Mouse (Mus musculus) ES-Bruce4 (cell line): ENCODE measurements around the gene Ntrk3. TPM values are rescaled to one million over a fixed set of nuclear protein-coding genes. Genes with fewer than 3 reads are reported as not detected.

Source experiments
- H3K27ac ChIP-seq: 2 replicates; pipeline ENCODE4 v1.5.1; 2012; ENCODE audit warnings: low read length, inconsistent platforms; ENCODE audit not compliant: insufficient read depth
- H3K27me3 ChIP-seq: 2 replicates; pipeline ENCODE4 v1.6.1; 2012; ENCODE audit warnings: mild to moderate bottlenecking, low read length, inconsistent platforms; ENCODE audit not compliant: control insufficient read depth, poor library complexity, insufficient read depth, severe bottlenecking
- H3K36me3 ChIP-seq: 2 replicates; pipeline ENCODE4 v1.6.1; 2012; ENCODE audit warnings: inconsistent platforms, mild to moderate bottlenecking, low read length, moderate library complexity; ENCODE audit not compliant: control insufficient read depth, poor library complexity, insufficient read depth, severe bottlenecking
- H3K4me1 ChIP-seq: one replicate; pipeline ENCODE4 v1.8.1; 2011; ENCODE audit warnings: low read length; ENCODE audit not compliant: control insufficient read depth, insufficient read depth
- H3K4me3 ChIP-seq: 2 replicates; pipeline ENCODE4 v1.5.1; 2011; ENCODE audit warnings: low read depth, mild to moderate bottlenecking, low read length
- H3K9ac ChIP-seq: 2 replicates; pipeline ENCODE4 v1.6.1; 2012; ENCODE audit warnings: low read depth, mild to moderate bottlenecking, inconsistent platforms; ENCODE audit not compliant: poor library complexity, severe bottlenecking
- H3K9me3 ChIP-seq: replicated peaks from 2 replicates; pipeline ENCODE4 v1.6.1; 2012; ENCODE audit warnings: mild to moderate bottlenecking, low read length, inconsistent platforms; ENCODE audit not compliant: control insufficient read depth, poor library complexity, insufficient read depth, severe bottlenecking
- CTCF ChIP-seq: IDR thresholded peaks from one replicate; pipeline ENCODE4 v1.8.1; 2011; ENCODE audit warnings: low read depth, low read length
- EP300 ChIP-seq: IDR thresholded peaks from 2 replicates; pipeline ENCODE4 v1.6.1; 2011; ENCODE audit warnings: low read depth, low read length; ENCODE audit not compliant: insufficient read depth
- POLR2A ChIP-seq: IDR thresholded peaks from one replicate; pipeline ENCODE4 v1.8.1; 2011; ENCODE audit warnings: low read length; ENCODE audit not compliant: insufficient read depth
- polyA plus RNA-seq: library from polyadenylated mRNA; stranded (reverse); fragments of >200 nt; gene quantifications from 2 replicates; pipeline ENCODE4 v1.2.4, GENCODE M21; 2011; ENCODE audit warnings: low read depth; ENCODE audit not compliant: missing spikeins, insufficient read depth, insufficient read length

Ntrk3 gene
- polyA plus RNA-seq, 1 experiment = not detected

DNA sequence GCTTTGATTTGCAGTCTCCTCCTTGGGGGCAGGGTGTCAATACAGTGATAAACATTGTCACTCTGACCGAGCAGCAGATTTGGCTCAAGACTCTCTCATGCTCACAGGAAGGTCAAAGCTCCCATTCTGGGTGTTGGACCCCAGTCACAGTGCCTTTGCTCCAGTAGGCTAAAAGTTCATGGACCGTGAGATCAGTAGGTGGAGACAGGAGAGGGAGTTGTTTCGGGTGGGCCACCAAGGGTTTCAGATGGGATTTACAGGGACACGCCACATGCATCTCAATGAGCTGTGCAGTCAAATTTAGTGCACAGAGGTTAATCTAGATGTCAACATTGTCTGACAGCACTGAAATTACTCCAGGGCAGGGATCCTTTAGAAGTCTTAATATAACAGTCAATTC is 552.2 kb downstream of the Ntrk3 start:
- Histone ChIP-seq H3K4me3 (no peak overlapping the region), H3K9ac (no peak overlapping the region), H3K36me3 (no peaks in the 10 kb centered on the region), H3K27ac (no peak overlapping the region), H3K4me1 (no peaks in the 10 kb centered on the region), H3K27me3 (no peaks in the 10 kb centered on the region), H3K9me3 (no peaks in the 10 kb centered on the region)
- TF ChIP-seq EP300 (no peak), POLR2A (no peak), CTCF (no peak)

GRCm38 (mm10) chr7:78183396-78183795 is 554.4 kb downstream of the Ntrk3 start:
- H3K27ac ChIP-seq = no peak overlapping the region
- no peaks in the 10 kb centered on the region for H3K9me3 ChIP-seq
- H3K9ac ChIP-seq = no peak overlapping the region
- H3K36me3 ChIP-seq = no peaks in the 10 kb centered on the region
- TF ChIP-seq POLR2A = no peak
- no peak for TF ChIP-seq CTCF
- no peak for TF ChIP-seq EP300
- H3K4me3 ChIP-seq = no peak overlapping the region
- H3K4me1 ChIP-seq = no peaks in the 10 kb centered on the region
- no peaks in the 10 kb centered on the region for H3K27me3 ChIP-seq

GRCm38 (mm10) chr7:78179996-78180665 is 557.7 kb downstream of the Ntrk3 start:
- Histone ChIP-seq H3K9me3 (no peaks in the 10 kb centered on the region), H3K36me3 (no peaks in the 10 kb centered on the region), H3K27me3 (no peaks in the 10 kb centered on the region), H3K4me3 (no peak overlapping the region), H3K9ac (no peak overlapping the region), H3K27ac (no peak overlapping the region), H3K4me1 (no peaks in the 10 kb centered on the region)
- TF ChIP-seq POLR2A = no peak
- TF ChIP-seq EP300 = no peak
- TF ChIP-seq CTCF = no peak

DNA sequence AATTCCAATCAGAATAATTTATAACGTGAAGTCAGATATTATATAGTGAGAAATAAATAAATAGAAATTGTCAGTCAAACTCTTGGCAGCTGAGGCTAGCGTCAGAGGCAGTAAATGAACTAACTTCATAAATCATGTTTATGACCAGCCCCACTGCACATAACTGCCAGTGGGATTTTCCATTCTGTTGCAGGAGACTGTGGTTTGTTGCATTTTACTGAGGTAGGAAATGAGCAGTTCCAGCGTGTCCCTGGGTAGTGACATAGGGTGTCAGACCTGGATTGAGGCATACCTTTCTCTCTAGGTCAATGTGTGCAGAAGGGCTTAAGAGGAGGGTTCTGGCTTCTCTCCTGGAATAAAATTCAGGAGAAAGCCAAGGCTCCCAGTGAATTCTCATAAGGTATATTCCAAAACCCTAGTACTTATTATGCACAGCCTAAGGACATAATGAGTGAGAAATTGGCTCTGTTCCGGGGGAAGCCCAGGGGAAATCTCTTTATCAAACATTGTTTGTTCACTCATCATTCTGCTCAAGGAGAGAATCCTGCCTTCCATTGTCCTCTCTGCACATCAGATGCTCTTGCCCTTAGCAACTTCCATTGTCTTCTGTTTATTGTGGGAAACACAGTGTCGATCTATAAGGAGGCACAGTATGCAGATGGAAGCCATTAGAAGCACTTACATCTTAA is 565.4 kb downstream of the Ntrk3 start:
- Histone ChIP-seq H3K27me3 (no peaks in the 10 kb centered on the region), H3K27ac (no peak overlapping the region), H3K4me1 (no peaks in the 10 kb centered on the region), H3K9ac (no peak overlapping the region), H3K9me3 (no peaks in the 10 kb centered on the region), H3K36me3 (no peaks in the 10 kb centered on the region), H3K4me3 (no peak overlapping the region)
- TF ChIP-seq CTCF = no peak
- no peak for TF ChIP-seq POLR2A
- TF ChIP-seq EP300 = no peak

GRCm38 (mm10) chr7:78165466-78165865 is 572.3 kb downstream of the Ntrk3 start:
- H3K27me3 ChIP-seq = no peaks in the 10 kb centered on the region
- no peaks in the 10 kb centered on the region for H3K36me3 ChIP-seq
- TF ChIP-seq CTCF = no peak
- TF ChIP-seq EP300 = no peak
- TF ChIP-seq POLR2A = no peak
- no peaks in the 10 kb centered on the region for H3K4me1 ChIP-seq
- no peak overlapping the region for H3K9ac ChIP-seq
- no peak overlapping the region for H3K27ac ChIP-seq
- H3K9me3 ChIP-seq = no peaks in the 10 kb centered on the region
- no peak overlapping the region for H3K4me3 ChIP-seq

DNA sequence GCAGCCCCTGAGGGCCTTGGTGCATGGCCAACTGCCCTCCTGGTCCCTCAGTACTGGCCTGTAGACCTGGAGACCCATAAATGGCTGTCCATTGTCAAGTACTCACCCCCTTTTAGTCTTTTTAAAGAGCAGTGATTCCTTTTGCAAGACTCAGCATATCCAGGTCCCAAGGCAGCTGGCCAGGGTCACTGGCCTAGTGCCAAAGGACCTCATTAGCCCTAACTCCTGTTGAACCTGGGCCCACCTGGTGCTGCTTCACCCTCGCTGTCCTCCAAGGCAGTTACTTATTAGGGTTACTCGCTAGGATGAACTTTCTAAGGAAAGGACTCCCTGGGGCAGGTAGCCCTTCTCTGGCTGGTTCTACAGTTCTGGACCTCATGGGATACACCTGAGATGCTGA is 579.9 kb downstream of the Ntrk3 start:
- Histone ChIP-seq H3K4me3 (no peak overlapping the region), H3K36me3 (no peaks in the 10 kb centered on the region), H3K9me3 (no peaks in the 10 kb centered on the region), H3K27me3 (no peaks in the 10 kb centered on the region), H3K4me1 (no peaks in the 10 kb centered on the region), H3K27ac (no peak overlapping the region), H3K9ac (no peak overlapping the region)
- TF ChIP-seq CTCF (no peak), POLR2A (no peak), EP300 (no peak)
